Mouse (Mus musculus): ENCODE data around the gene Slc6a16. TPM values are rescaled to one million over a fixed set of nuclear protein-coding genes. Genes with fewer than 3 reads are reported as not detected.

The Slc6a16 gene
- total RNA-seq (2012; rRNA removed), result 12.7 and 14.6 TPM in 2 replicates

- Histone ChIP-seq H3K9ac (ENCODE audit: insufficient read depth, low read depth, low read length, poor library complexity, severe bottlenecking) (peak within 1 kb of the TSS; percentile 73), H3K4me1 (ENCODE audit: control insufficient read depth in 2 of 2, insufficient read depth in 2 of 2, low read length in 2 of 2, poor library complexity in 1 of 2) (peaks cover 11 to 23% of the 10 kb centered on the region in 2 experiments), H3K27ac (ENCODE audit: insufficient read depth, low read depth, low read length, poor library complexity, severe bottlenecking) (peak within 1 kb of the TSS; percentile 85; the same call in 1 of the 2 replicates), H3K36me3 (ENCODE audit: control insufficient read depth, insufficient read depth, low read length, poor library complexity, severe bottlenecking) (no peaks in the 10 kb centered on the region), H3K4me3 (ENCODE audit: insufficient read depth in 1 of 2, low read depth in 1 of 2, low read length in 2 of 2, poor library complexity in 1 of 2, severe bottlenecking in 1 of 2) (peak within 1 kb of the TSS; percentile 32 to 36), H3K9me3 (ENCODE audit: control insufficient read depth, insufficient read depth, low read depth, low read length) (no peaks in the 10 kb centered on the region)
- in situ Hi-C loops (cut with MboI; ENCODE audit: low sequenced_read_pairs in 2 of 2, unreplicated experiment in 2 of 2), result no loop called here
- TF ChIP-seq CHD2 (IDR thresholded peaks at IDR 0.05; ENCODE audit: low read depth, low read length) (no peak), ZNF384 (IDR thresholded peaks at IDR 0.05; ENCODE audit: low read depth, low read length) (no peak), MAFK (IDR thresholded peaks at IDR 0.05; ENCODE audit: insufficient read depth, low read depth, low read length) (no peak), HCFC1 (IDR thresholded peaks at IDR 0.05; ENCODE audit: borderline replicate concordance, insufficient read depth, low read length) (no peak), ZC3H11A (IDR thresholded peaks at IDR 0.05; ENCODE audit: borderline replicate concordance, low read depth, low read length) (no peak)
- DNase-seq (ENCODE audit: low read depth, low spot score), result peak; percentile 89
These were observed at the start of gene Slc6a16 for GRCm38 (mm10) chr7:45240633-45241388. Slc6a16 (plus strand) TSS chr7:45241085.

GRCm38 (mm10) chr7:45191161-45191560 lies 49.7 kb upstream of the Slc6a16 start:
- Histone ChIP-seq H3K4me3 (ENCODE audit: insufficient read depth in 1 of 2, low read depth in 1 of 2, low read length in 2 of 2, poor library complexity in 1 of 2, severe bottlenecking in 1 of 2) (no peak overlapping the region), H3K9me3 (ENCODE audit: control insufficient read depth, insufficient read depth, low read depth, low read length) (no peaks in the 10 kb centered on the region), H3K27ac (ENCODE audit: insufficient read depth, low read depth, low read length, poor library complexity, severe bottlenecking) (no peak overlapping the region), H3K36me3 (ENCODE audit: control insufficient read depth, insufficient read depth, low read length, poor library complexity, severe bottlenecking) (no peaks in the 10 kb centered on the region), H3K9ac (ENCODE audit: insufficient read depth, low read depth, low read length, poor library complexity, severe bottlenecking) (no peak overlapping the region), H3K4me1 (ENCODE audit: control insufficient read depth in 2 of 2, insufficient read depth in 2 of 2, low read length in 2 of 2, poor library complexity in 1 of 2) (peaks cover 0 to 26% of the 10 kb centered on the region in 2 experiments; a peak in 2 of 4 replicates)
- no peak for TF ChIP-seq HCFC1 (IDR thresholded peaks at IDR 0.05; ENCODE audit: borderline replicate concordance, insufficient read depth, low read length)
- no peak for TF ChIP-seq MAFK (IDR thresholded peaks at IDR 0.05; ENCODE audit: insufficient read depth, low read depth, low read length)
- no peak for TF ChIP-seq CHD2 (IDR thresholded peaks at IDR 0.05; ENCODE audit: low read depth, low read length)
- in situ Hi-C loops (cut with MboI; ENCODE audit: low sequenced_read_pairs in 2 of 2, unreplicated experiment in 2 of 2), result no loop called here
- no peak for DNase-seq (ENCODE audit: low read depth, low spot score)

GRCm38 (mm10) chr7:45191803-45192363 lies 49.0 kb upstream of the Slc6a16 start:
- H3K4me3 ChIP-seq (ENCODE audit: insufficient read depth in 1 of 2, low read depth in 1 of 2, low read length in 2 of 2, poor library complexity in 1 of 2, severe bottlenecking in 1 of 2), result no peak overlapping the region
- no peak for DNase-seq (ENCODE audit: low read depth, low spot score)
- no peaks in the 10 kb centered on the region for H3K36me3 ChIP-seq (ENCODE audit: control insufficient read depth, insufficient read depth, low read length, poor library complexity, severe bottlenecking)
- no peak for TF ChIP-seq CHD2 (IDR thresholded peaks at IDR 0.05; ENCODE audit: low read depth, low read length)
- TF ChIP-seq HCFC1 (IDR thresholded peaks at IDR 0.05; ENCODE audit: borderline replicate concordance, insufficient read depth, low read length), result no peak
- no peak for TF ChIP-seq MAFK (IDR thresholded peaks at IDR 0.05; ENCODE audit: insufficient read depth, low read depth, low read length)
- TF ChIP-seq ZC3H11A (IDR thresholded peaks at IDR 0.05; ENCODE audit: borderline replicate concordance, low read depth, low read length), result no peak
- no peak for TF ChIP-seq ZNF384 (IDR thresholded peaks at IDR 0.05; ENCODE audit: low read depth, low read length)
- H3K9ac ChIP-seq (ENCODE audit: insufficient read depth, low read depth, low read length, poor library complexity, severe bottlenecking), result no peak overlapping the region
- no peaks in the 10 kb centered on the region for H3K9me3 ChIP-seq (ENCODE audit: control insufficient read depth, insufficient read depth, low read depth, low read length)
- peaks cover 0 to 29% of the 10 kb centered on the region in 2 experiments; a peak in 2 of 4 replicates for H3K4me1 ChIP-seq (ENCODE audit: control insufficient read depth in 2 of 2, insufficient read depth in 2 of 2, low read length in 2 of 2, poor library complexity in 1 of 2)
- in situ Hi-C loops (cut with MboI; ENCODE audit: low sequenced_read_pairs in 2 of 2, unreplicated experiment in 2 of 2), result no loop called here
- H3K27ac ChIP-seq (ENCODE audit: insufficient read depth, low read depth, low read length, poor library complexity, severe bottlenecking), result no peak overlapping the region

GRCm38 (mm10) chr7:45192585-45193310 lies 48.1 kb upstream of the Slc6a16 start:
- Histone ChIP-seq H3K4me1 (ENCODE audit: control insufficient read depth in 2 of 2, insufficient read depth in 2 of 2, low read length in 2 of 2, poor library complexity in 1 of 2) (peaks cover 0 to 29% of the 10 kb centered on the region in 2 experiments; a peak in 2 of 4 replicates), H3K27ac (ENCODE audit: insufficient read depth, low read depth, low read length, poor library complexity, severe bottlenecking) (no peak overlapping the region), H3K36me3 (ENCODE audit: control insufficient read depth, insufficient read depth, low read length, poor library complexity, severe bottlenecking) (no peaks in the 10 kb centered on the region), H3K4me3 (ENCODE audit: insufficient read depth in 1 of 2, low read depth in 1 of 2, low read length in 2 of 2, poor library complexity in 1 of 2, severe bottlenecking in 1 of 2) (no peak overlapping the region), H3K9ac (ENCODE audit: insufficient read depth, low read depth, low read length, poor library complexity, severe bottlenecking) (no peak overlapping the region), H3K9me3 (ENCODE audit: control insufficient read depth, insufficient read depth, low read depth, low read length) (no peaks in the 10 kb centered on the region)
- TF ChIP-seq ZNF384 (IDR thresholded peaks at IDR 0.05; ENCODE audit: low read depth, low read length), result no peak
- TF ChIP-seq CHD2 (IDR thresholded peaks at IDR 0.05; ENCODE audit: low read depth, low read length), result no peak
- no peak for TF ChIP-seq HCFC1 (IDR thresholded peaks at IDR 0.05; ENCODE audit: borderline replicate concordance, insufficient read depth, low read length)
- TF ChIP-seq MAFK (IDR thresholded peaks at IDR 0.05; ENCODE audit: insufficient read depth, low read depth, low read length), result no peak
- TF ChIP-seq ZC3H11A (IDR thresholded peaks at IDR 0.05; ENCODE audit: borderline replicate concordance, low read depth, low read length), result no peak
- DNase-seq (ENCODE audit: low read depth, low spot score), result no peak
- in situ Hi-C loops (cut with MboI; ENCODE audit: low sequenced_read_pairs in 2 of 2, unreplicated experiment in 2 of 2), result no loop called here

Data from ES-E14 (cell line).